Mouse (Mus musculus) ES-Bruce4 (cell line): Measurements from ENCODE around the gene Mrps35.

Experiments used
- CTCF ChIP-seq: IDR thresholded peaks from one replicate; pipeline ENCODE4 v1.8.1; 2011; ENCODE audit warnings: low read depth, low read length
- POLR2A ChIP-seq: IDR thresholded peaks from one replicate; pipeline ENCODE4 v1.8.1; 2011; ENCODE audit warnings: low read length; ENCODE audit not compliant: insufficient read depth

- TF ChIP-seq POLR2A, result no peak
- TF ChIP-seq CTCF, result no peak
Measured at GRCm38 (mm10) chr6:147105529-147105928, 63.0 kb downstream of the Mrps35 start.
